Mouse (Mus musculus) bone marrow, adult 2 months (tissue): Measurements from ENCODE around the gene Mpp2.

Experiments used
- CTCF ChIP-seq: fragments of 200-500 bp; IDR thresholded peaks from 2 replicates; pipeline ENCODE4 v1.5.1; 2011; ENCODE audit warnings: low read length, control low read depth; ENCODE audit not compliant: control insufficient read depth, insufficient read depth
- POLR2A ChIP-seq: fragments of 200-500 bp; IDR thresholded peaks from 2 replicates; pipeline ENCODE4 v1.6.1; 2011; ENCODE audit warnings: low read depth, mild to moderate bottlenecking, control low read depth, low read length, borderline replicate concordance; ENCODE audit not compliant: control insufficient read depth

DNA sequence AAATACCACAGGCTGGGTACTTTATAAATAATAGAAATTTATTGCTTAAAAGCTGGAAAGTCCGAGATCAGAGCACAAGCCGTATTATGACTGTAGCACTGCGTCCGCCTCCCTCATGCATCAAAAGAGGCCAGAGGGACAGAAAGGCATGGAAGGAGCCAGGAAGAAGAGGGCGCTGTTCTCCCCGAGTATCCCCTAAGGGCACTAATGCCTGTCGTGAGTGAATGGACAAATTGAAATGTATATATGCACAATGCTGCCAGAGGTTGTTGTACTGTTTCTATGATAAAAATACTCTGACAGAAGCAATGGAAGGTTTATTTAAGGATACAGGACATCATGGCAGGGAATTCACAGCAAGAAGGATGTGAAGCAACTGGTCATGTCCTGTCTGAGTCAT is 58.3 kb downstream of the Mpp2 start:
- TF ChIP-seq POLR2A (no peak), CTCF (no peak)
